Mouse (Mus musculus) bone marrow, adult 2 months (tissue): ENCODE measurements at regions not wholly inside any gene's neighbourhood (a gene's known extent, or its start where the extent isn't known, plus 50 kb on each side); places are given as distances from the start of the nearest gene placed in this dataset.

Experiments used
- H3K27ac ChIP-seq: fragments of 200-500 bp; 2 replicates; pipeline ENCODE4 v1.5.1; 2012; ENCODE audit warnings: low read depth, mild to moderate bottlenecking, control low read depth, inconsistent platforms, low read length; ENCODE audit not compliant: control insufficient read depth, poor library complexity, insufficient read depth
- H3K4me1 ChIP-seq: fragments of 200-500 bp; 2 replicates; pipeline ENCODE4 v1.6.1; 2011; ENCODE audit warnings: low read length; ENCODE audit not compliant: control insufficient read depth, insufficient read depth
- H3K4me3 ChIP-seq: fragments of 200-500 bp; replicated peaks from 2 replicates; pipeline ENCODE3; 2011; ENCODE audit warnings: mild to moderate bottlenecking, low read depth, low read length, control low read depth; ENCODE audit not compliant: control insufficient read depth
- CTCF ChIP-seq: fragments of 200-500 bp; IDR thresholded peaks from 2 replicates; pipeline ENCODE4 v1.5.1; 2011; ENCODE audit warnings: low read length, control low read depth; ENCODE audit not compliant: control insufficient read depth, insufficient read depth
- POLR2A ChIP-seq: fragments of 200-500 bp; IDR thresholded peaks from 2 replicates; pipeline ENCODE4 v1.6.1; 2011; ENCODE audit warnings: low read depth, mild to moderate bottlenecking, control low read depth, low read length, borderline replicate concordance; ENCODE audit not compliant: control insufficient read depth
- WGBS: fragments of 180-500 bp; shearing (Covaris S2); methylation state at CpG from one replicate; pipeline ENCODE4 v1.1.7; 2018; 5-methylcytosine and 5-hydroxymethylcytosine counted together

DNA sequence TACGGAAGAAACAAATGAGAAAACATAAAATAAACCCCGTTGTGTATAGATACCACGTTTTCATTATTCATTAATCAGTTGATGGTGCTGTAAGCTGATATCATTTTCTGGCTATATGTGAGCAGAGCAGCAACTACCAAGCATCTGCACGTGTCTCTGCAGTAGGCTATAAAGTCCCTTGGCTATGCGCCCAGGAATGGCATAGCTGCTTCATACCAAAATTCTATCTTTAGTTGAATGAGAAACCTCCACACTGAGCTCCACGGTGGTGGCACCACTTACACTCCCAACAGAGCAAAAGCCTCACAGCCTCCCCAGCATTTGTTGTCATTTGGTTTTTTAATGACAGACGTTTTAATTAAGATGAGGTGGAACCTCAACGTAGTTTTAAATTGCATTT is 944.4 kb downstream of the Ttll7 start:
- no peaks in the 10 kb centered on the region for H3K4me1 ChIP-seq
- H3K4me3 ChIP-seq: no peak overlapping the region
- TF ChIP-seq POLR2A (no peak), CTCF (no peak)
- WGBS: 75% methylated on average over 8 of the region's 8 CpGs
- no peak overlapping the region for H3K27ac ChIP-seq

GRCm38 (mm10) chr3:147795116-147795515 is 942.9 kb downstream of the Ttll7 start:
- Histone ChIP-seq H3K4me3 (no peak overlapping the region), H3K4me1 (no peaks in the 10 kb centered on the region), H3K27ac (no peak overlapping the region)
- TF ChIP-seq CTCF (no peak), POLR2A (no peak)

GRCm38 (mm10) chr3:147786555-147786954 is 934.4 kb downstream of the Ttll7 start:
- WGBS: 69% methylated on average over 2 of the region's 2 CpGs
- TF ChIP-seq POLR2A: no peak
- no peak for TF ChIP-seq CTCF

GRCm38 (mm10) chr3:147750842-147751191 is 898.6 kb downstream of the Ttll7 start:
- Histone ChIP-seq H3K4me1 (no peaks in the 10 kb centered on the region), H3K27ac (no peak overlapping the region), H3K4me3 (no peak overlapping the region)
- TF ChIP-seq CTCF (no peak), POLR2A (no peak)
- WGBS: 87% methylated on average over 1 of the region's 1 CpGs

More at GRCm38 (mm10) chr3:147786555-147786954, 934.4 kb downstream of the Ttll7 start:
- Histone ChIP-seq H3K27ac (no peak overlapping the region), H3K4me3 (no peak overlapping the region), H3K4me1 (no peaks in the 10 kb centered on the region)

- H3K4me3 ChIP-seq: no peak overlapping the region
- WGBS: 86% methylated on average over 12 of the region's 12 CpGs
- H3K4me1 ChIP-seq: no peaks in the 10 kb centered on the region
- no peak overlapping the region for H3K27ac ChIP-seq
- no peak for TF ChIP-seq POLR2A
- TF ChIP-seq CTCF: no peak
Measured at GRCm38 (mm10) chr3:147749939-147750841, 898.0 kb downstream of the Ttll7 start.

DNA sequence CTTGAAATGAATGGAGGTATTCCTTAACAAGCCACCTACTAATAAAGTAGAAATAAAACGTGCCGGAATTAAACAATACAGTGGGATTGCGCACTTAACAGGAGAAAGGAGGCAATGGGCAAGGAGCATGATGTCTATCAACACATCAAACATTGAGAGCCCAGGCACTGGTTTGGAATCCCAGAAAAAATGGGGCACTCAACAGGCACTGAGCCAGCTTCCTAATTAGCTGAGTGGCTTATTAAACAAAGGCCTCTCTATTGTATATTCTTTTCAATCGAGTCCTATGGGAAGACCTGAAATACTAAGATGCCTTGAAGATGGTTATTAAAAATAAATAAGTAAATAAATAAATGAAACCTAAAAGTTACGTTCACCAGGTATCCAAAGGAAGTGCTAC is 897.3 kb downstream of the Ttll7 start:
- H3K4me1 ChIP-seq: no peaks in the 10 kb centered on the region
- no peak overlapping the region for H3K27ac ChIP-seq
- 78% methylated on average over 5 of the region's 5 CpGs for WGBS
- no peak for TF ChIP-seq CTCF
- no peak for TF ChIP-seq POLR2A
- no peak overlapping the region for H3K4me3 ChIP-seq

DNA sequence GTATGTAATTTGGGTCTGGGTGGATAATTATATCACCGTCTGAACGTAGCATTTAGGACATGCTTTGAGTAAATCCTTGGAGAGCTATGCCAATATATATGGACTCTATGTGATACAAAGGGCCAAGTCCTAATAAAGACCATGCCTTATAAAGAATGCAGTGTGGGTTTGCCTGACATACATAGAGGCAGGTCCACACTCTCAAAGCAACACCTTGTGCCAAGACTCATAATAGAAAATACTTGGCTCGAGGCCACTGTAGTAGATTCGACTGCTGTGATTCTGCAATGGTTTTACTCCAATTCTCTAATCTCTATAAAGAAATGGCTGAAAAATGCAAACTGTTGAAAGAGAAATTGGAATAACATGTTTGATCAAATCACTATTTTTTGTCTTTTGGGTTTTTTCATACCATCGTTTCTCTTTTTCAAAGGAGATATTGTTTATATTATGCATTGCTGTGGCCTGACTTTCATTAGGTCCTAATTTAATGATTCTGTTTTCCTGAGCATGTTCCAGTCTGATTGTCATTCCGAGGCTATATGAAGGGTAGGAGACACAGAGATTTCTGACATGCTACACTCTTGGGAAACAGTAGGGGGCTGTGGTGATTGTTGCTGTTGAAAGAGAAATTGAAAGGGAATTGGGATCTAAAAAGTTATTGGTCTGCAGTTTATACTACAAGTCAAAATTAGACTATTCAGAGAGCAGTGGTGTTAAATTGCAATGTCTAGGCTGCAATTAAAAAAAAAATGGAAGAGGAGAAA is 884.7 kb downstream of the Ttll7 start:
- H3K4me1 ChIP-seq: no peaks in the 10 kb centered on the region
- no peak overlapping the region for H3K4me3 ChIP-seq
- no peak overlapping the region for H3K27ac ChIP-seq
- TF ChIP-seq POLR2A (no peak), CTCF (no peak)
- WGBS: 79% methylated on average over 6 of the region's 6 CpGs

DNA sequence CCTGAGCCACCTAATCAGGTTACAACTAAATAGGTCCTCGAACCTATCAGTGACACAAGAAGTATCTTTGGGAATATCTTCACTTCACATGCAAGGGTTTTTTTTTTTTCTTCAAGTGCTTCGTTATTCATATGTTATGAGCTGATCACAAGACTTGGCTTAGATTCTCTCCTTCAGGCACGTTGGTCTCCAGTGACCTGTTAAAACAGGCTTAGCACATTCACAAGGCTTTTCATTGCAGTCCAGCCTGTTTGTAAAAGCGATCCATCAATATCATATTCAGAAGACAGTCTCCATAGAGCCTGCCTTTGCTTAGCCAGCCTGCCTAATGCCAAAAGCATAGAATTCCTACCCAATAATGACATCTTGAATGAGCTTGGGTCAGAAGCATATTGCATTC is 864.2 kb downstream of the Ttll7 start:
- WGBS: 69% methylated on average over 4 of the region's 4 CpGs

More for the DNA sequence above, 864.2 kb downstream of the Ttll7 start:
- H3K4me1 ChIP-seq: no peaks in the 10 kb centered on the region
- H3K27ac ChIP-seq: no peak overlapping the region
- H3K4me3 ChIP-seq: no peak overlapping the region
- no peak for TF ChIP-seq CTCF
- TF ChIP-seq POLR2A: no peak
